Mouse (Mus musculus) kidney, postnatal 25 days (tissue): ENCODE measurements around the gene Gjb3.

Experiments used
- DNase-seq, 2 experiments: peaks; one replicate each; pipeline ENCODE4 v3.0.0; 2021; ENCODE audit warnings: mixed read lengths in 2 of 2

Gjb3 gene

GRCm38 (mm10) chr4:127278451-127279001 lies 52.1 kb downstream of the Gjb3 start:
- peak; percentile 45 to 74 for DNase-seq
